Mouse (Mus musculus) liver, adult 2 months (tissue): ENCODE results near the gene Prpf8.

Experiments used
- CTCF ChIP-seq: fragments of 200-500 bp; IDR thresholded peaks from 2 replicates; pipeline ENCODE4 v1.5.1; 2011; ENCODE audit warnings: low read depth, low read length, control low read depth
- POLR2A ChIP-seq: fragments of 200-500 bp; IDR thresholded peaks from 2 replicates; pipeline ENCODE4 v1.6.1; 2011; ENCODE audit warnings: low read length, control low read depth; ENCODE audit not compliant: insufficient read depth; ENCODE audit errors: extremely low read depth

- no peak for TF ChIP-seq CTCF
- TF ChIP-seq POLR2A: no peak
Measured at GRCm38 (mm10) chr11:75544713-75545112, 58.1 kb downstream of the Prpf8 start.
